Mouse (Mus musculus) forebrain, embryonic 16.5 days (tissue): ENCODE measurements around the gene Duoxa1. TPM values are rescaled to one million over a fixed set of nuclear protein-coding genes. Genes with fewer than 3 reads are reported as not detected.
"Not testable (repeated sequence)": the region's sequence is repeated elsewhere in the genome, so short reads cannot be mapped to it uniquely, and the experiment has no call there.

Source experiments
- ATAC-seq: fragments of 200-750 bp; cut with Nextera tagmentation; 2 replicates; pipeline ENCODE4 v1.8.0; 2017; ENCODE audit warnings: mild to moderate bottlenecking, moderate library complexity
- H3K27ac ChIP-seq: fragments of 300-500 bp; sonication (generic); 2 replicates; pipeline ENCODE4 v1.5.1; 2014; ENCODE audit warnings: low read length, control low read depth
- H3K27me3 ChIP-seq: fragments of 300-500 bp; sonication (generic); replicated peaks from 2 replicates; pipeline ENCODE4 v1.6.1; 2014; ENCODE audit warnings: low read length; ENCODE audit not compliant: control insufficient read depth, insufficient read depth
- H3K36me3 ChIP-seq: fragments of 300-500 bp; sonication (generic); 2 replicates; pipeline ENCODE4 v1.6.1; 2014; ENCODE audit not compliant: control insufficient read depth, insufficient read depth
- H3K4me1 ChIP-seq: fragments of 300-500 bp; sonication (generic); replicated peaks from 2 replicates; pipeline ENCODE4 v1.6.1; 2014; ENCODE audit warnings: low read length; ENCODE audit not compliant: control insufficient read depth, insufficient read depth
- H3K4me2 ChIP-seq: fragments of 300-500 bp; sonication (generic); 2 replicates; pipeline ENCODE4 v1.6.1; 2014; ENCODE audit warnings: mild to moderate bottlenecking, low read length, control low read depth
- H3K4me3 ChIP-seq: fragments of 300-500 bp; sonication (generic); replicated peaks from 2 replicates; pipeline ENCODE4 v1.5.1; 2014; ENCODE audit warnings: mild to moderate bottlenecking, low read length, control low read depth
- H3K9ac ChIP-seq: fragments of 300-500 bp; sonication (generic); replicated peaks from 2 replicates; pipeline ENCODE4 v1.6.1; 2014; ENCODE audit warnings: low read depth, low read length, control low read depth
- H3K9me3 ChIP-seq: fragments of 300-500 bp; sonication (generic); 2 replicates; pipeline ENCODE4 v1.6.1; 2016; ENCODE audit warnings: low read length; ENCODE audit not compliant: control insufficient read depth
- WGBS: fragments of 180-500 bp; shearing (Covaris S2); extraction: QIAGEN DNeasy Blood & Tissue Kit; methylation state at CpG from one replicate; pipeline ENCODE4 v1.1.7; 2014; 5-methylcytosine and 5-hydroxymethylcytosine counted together
- polyA plus RNA-seq: library from polyadenylated mRNA; unstranded; fragments of >200 nt; fragmentation: Nextera tagmentation; extraction: Ambion mirVana; gene quantifications from 2 replicates; pipeline ENCODE4 v1.2.1, GENCODE M21; 2015

Duoxa1 gene
- polyA plus RNA-seq, 1 experiment from 2014 or later = not detected

GRCm38 (mm10) chr2:122337291-122337690 is 23.8 kb upstream of the Duoxa1 start:
- Histone ChIP-seq H3K27me3 (no peaks in the 10 kb centered on the region), H3K4me3 (peak overlapping the region; percentile 19), H3K27ac (no peak overlapping the region), H3K4me2 (peak overlapping the region; percentile 29), H3K36me3 (no peaks in the 10 kb centered on the region), H3K4me1 (no peaks in the 10 kb centered on the region), H3K9ac (0 out of 2 replicates have a peak overlapping the region, but pooled peaks have one; percentile 19), H3K9me3 (no peaks in the 10 kb centered on the region)
- ATAC-seq = 0 out of 2 replicates have a peak, but pooled peaks have one; percentile 28
- WGBS = 70% methylated on average over 20 of the region's 21 CpGs

GRCm38 (mm10) chr2:122334170-122334569 is 20.6 kb upstream of the Duoxa1 start:
- 60% methylated on average over 3 of the region's 3 CpGs for WGBS

GRCm38 (mm10) chr2:122332222-122332621 is 18.7 kb upstream of the Duoxa1 start:
- no peak overlapping the region for H3K4me2 ChIP-seq
- H3K27ac ChIP-seq = no peak overlapping the region
- no peaks in the 10 kb centered on the region for H3K9me3 ChIP-seq
- no peaks in the 10 kb centered on the region for H3K27me3 ChIP-seq
- no peaks in the 10 kb centered on the region for H3K4me1 ChIP-seq
- 94% methylated on average over 3 of the region's 3 CpGs for WGBS
- no peak for ATAC-seq
- no peak overlapping the region for H3K9ac ChIP-seq
- no peak overlapping the region for H3K4me3 ChIP-seq
- no peaks in the 10 kb centered on the region for H3K36me3 ChIP-seq

More at GRCm38 (mm10) chr2:122334170-122334569, 20.6 kb upstream of the Duoxa1 start:
- ATAC-seq = no peak
- H3K4me1 ChIP-seq = no peaks in the 10 kb centered on the region
- H3K36me3 ChIP-seq = no peaks in the 10 kb centered on the region
- H3K27ac ChIP-seq = no peak overlapping the region
- H3K27me3 ChIP-seq = no peaks in the 10 kb centered on the region
- no peaks in the 10 kb centered on the region for H3K9me3 ChIP-seq
- H3K4me2 ChIP-seq = no peak overlapping the region
- H3K4me3 ChIP-seq = no peak overlapping the region
- no peak overlapping the region for H3K9ac ChIP-seq

GRCm38 (mm10) chr2:122330317-122330716 is 16.8 kb upstream of the Duoxa1 start:
- not testable (repeated sequence) for H3K36me3 ChIP-seq, H3K4me1 ChIP-seq, H3K4me2 ChIP-seq, H3K27me3 ChIP-seq, H3K4me3 ChIP-seq, ATAC-seq, H3K27ac ChIP-seq, H3K9me3 ChIP-seq, H3K9ac ChIP-seq
- WGBS = 77% methylated on average over 6 of the region's 6 CpGs

GRCm38 (mm10) chr2:122327986-122328385 is 14.5 kb upstream of the Duoxa1 start:
- Histone ChIP-seq H3K4me2 (no peak overlapping the region), H3K27ac (no peak overlapping the region), H3K4me3 (no peak overlapping the region), H3K36me3 (no peaks in the 10 kb centered on the region), H3K9me3 (no peaks in the 10 kb centered on the region), H3K4me1 (no peaks in the 10 kb centered on the region), H3K27me3 (no peaks in the 10 kb centered on the region), H3K9ac (no peak overlapping the region)
- no peak for ATAC-seq
- WGBS = 81% methylated on average over 3 of the region's 3 CpGs

- Histone ChIP-seq H3K9ac (no peak overlapping the region), H3K27ac (no peak overlapping the region), H3K4me3 (no peak overlapping the region), H3K27me3 (no peaks in the 10 kb centered on the region), H3K4me2 (no peak overlapping the region), H3K36me3 (no peaks in the 10 kb centered on the region), H3K9me3 (no peaks in the 10 kb centered on the region), H3K4me1 (no peaks in the 10 kb centered on the region)
- ATAC-seq = no peak
- WGBS = 69% methylated on average over 2 of the region's 2 CpGs
These were observed 11.8 kb upstream of the Duoxa1 start for GRCm38 (mm10) chr2:122325361-122325760.

- Histone ChIP-seq H3K36me3 (no peaks in the 10 kb centered on the region), H3K27ac (no peak overlapping the region), H3K4me1 (no peaks in the 10 kb centered on the region), H3K27me3 (no peaks in the 10 kb centered on the region), H3K4me2 (no peak overlapping the region), H3K9me3 (no peaks in the 10 kb centered on the region), H3K9ac (no peak overlapping the region), H3K4me3 (no peak overlapping the region)
- 75% methylated on average over 3 of the region's 3 CpGs for WGBS
- ATAC-seq = no peak
These were observed 11.1 kb upstream of the Duoxa1 start for GRCm38 (mm10) chr2:122324586-122324985.

- Histone ChIP-seq H3K4me2 (no peak overlapping the region), H3K4me1 (no peaks in the 10 kb centered on the region), H3K9ac (no peak overlapping the region), H3K27ac (no peak overlapping the region), H3K27me3 (no peaks in the 10 kb centered on the region), H3K36me3 (no peaks in the 10 kb centered on the region), H3K9me3 (no peaks in the 10 kb centered on the region), H3K4me3 (no peak overlapping the region)
- no peak for ATAC-seq
- 66% methylated on average over 3 of the region's 3 CpGs for WGBS
These were observed 10.4 kb upstream of the Duoxa1 start for GRCm38 (mm10) chr2:122323960-122324359.

- ATAC-seq = no peak
- Histone ChIP-seq H3K9ac (no peak overlapping the region), H3K4me1 (peaks cover 8% of the 10 kb centered on the region), H3K4me3 (no peak overlapping the region), H3K9me3 (no peaks in the 10 kb centered on the region), H3K36me3 (no peaks in the 10 kb centered on the region), H3K4me2 (no peak overlapping the region), H3K27ac (no peak overlapping the region), H3K27me3 (peaks cover 20% of the 10 kb centered on the region)
- WGBS = 79% methylated on average over 4 of the region's 4 CpGs
These were observed 3.9 kb upstream of the Duoxa1 start for GRCm38 (mm10) chr2:122317384-122317783.

- WGBS = 89% methylated on average over 7 of the region's 7 CpGs
- H3K27me3 ChIP-seq = peaks cover 21% of the 10 kb centered on the region
These were observed 1.8 kb upstream of the Duoxa1 start, which contains the start of gene Duox1 for GRCm38 (mm10) chr2:122315372-122315771. Duox1 (plus strand) TSS chr2:122315672.

More at GRCm38 (mm10) chr2:122315372-122315771, 1.8 kb upstream of the Duoxa1 start, which contains the start of gene Duox1:
- peaks cover 8% of the 10 kb centered on the region for H3K4me1 ChIP-seq
- no peak within 1 kb of the TSS for H3K27ac ChIP-seq
- ATAC-seq = no peak
- H3K4me3 ChIP-seq = no peak within 1 kb of the TSS
- no peak within 1 kb of the TSS for H3K4me2 ChIP-seq
- no peaks in the 10 kb centered on the region for H3K9me3 ChIP-seq
- no peak within 1 kb of the TSS for H3K9ac ChIP-seq
- no peaks in the 10 kb centered on the region for H3K36me3 ChIP-seq
